Mouse (Mus musculus) adipocyte (in vitro differentiated cells): ENCODE measurements around the gene Atp6v0a1.

Experiments
- DNase-seq: peaks from one replicate; pipeline ENCODE4 v3.0.0-alpha.2; 2016; ENCODE audit warnings: low spot score

Gene Atp6v0a1

DNA sequence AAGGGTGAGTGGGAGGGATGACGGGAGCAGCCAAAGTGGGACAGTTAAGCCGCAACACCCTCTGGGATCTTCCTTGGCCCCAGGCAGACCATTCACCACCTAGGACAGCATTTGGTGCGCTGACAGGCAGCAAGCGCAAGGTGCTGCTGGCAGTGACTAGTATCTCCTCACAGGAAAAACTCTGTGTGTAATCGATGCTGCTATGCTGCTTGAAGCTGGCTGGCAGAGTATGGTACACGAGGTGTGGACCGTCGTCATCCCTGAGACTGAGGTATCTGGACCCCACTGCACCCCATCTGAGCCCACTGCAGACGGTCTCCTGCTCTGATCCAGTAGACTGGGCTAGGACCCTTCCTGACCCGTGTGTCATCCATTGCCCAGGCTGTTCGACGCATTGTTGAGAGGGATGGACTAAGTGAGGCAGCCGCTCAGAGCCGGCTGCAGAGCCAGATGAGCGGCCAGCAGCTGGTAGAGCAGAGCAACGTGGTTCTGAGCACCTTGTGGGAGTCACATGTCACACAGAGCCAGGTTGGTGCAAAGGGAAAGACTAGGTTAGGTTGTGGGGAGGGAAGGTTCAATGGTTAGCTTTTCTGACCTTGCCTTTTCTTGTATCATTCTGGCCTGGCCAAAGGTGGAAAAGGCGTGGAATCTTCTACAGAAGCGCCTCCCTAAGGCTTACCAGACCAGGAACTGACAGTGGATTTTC lies 76.5 kb downstream of the Atp6v0a1 start:
- no peak for DNase-seq

DNA sequence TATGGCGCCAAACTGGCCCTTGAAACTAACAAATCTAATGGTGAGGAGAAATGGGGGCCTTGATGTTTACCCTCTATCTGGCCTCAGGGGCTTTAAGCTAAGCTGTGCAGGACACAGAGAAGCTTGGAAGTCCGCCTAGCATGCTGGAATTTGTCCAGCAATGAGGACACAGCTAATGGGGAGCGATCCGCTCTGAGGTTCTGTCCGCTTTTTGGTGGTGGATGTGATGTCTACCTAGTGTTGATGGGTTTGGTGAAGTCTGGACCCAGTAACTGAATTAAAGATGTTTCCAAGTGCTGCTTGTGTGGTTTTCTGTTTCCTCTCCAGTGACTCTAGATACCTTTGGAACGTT lies 77.0 kb downstream of the Atp6v0a1 start:
- no peak for DNase-seq

DNA sequence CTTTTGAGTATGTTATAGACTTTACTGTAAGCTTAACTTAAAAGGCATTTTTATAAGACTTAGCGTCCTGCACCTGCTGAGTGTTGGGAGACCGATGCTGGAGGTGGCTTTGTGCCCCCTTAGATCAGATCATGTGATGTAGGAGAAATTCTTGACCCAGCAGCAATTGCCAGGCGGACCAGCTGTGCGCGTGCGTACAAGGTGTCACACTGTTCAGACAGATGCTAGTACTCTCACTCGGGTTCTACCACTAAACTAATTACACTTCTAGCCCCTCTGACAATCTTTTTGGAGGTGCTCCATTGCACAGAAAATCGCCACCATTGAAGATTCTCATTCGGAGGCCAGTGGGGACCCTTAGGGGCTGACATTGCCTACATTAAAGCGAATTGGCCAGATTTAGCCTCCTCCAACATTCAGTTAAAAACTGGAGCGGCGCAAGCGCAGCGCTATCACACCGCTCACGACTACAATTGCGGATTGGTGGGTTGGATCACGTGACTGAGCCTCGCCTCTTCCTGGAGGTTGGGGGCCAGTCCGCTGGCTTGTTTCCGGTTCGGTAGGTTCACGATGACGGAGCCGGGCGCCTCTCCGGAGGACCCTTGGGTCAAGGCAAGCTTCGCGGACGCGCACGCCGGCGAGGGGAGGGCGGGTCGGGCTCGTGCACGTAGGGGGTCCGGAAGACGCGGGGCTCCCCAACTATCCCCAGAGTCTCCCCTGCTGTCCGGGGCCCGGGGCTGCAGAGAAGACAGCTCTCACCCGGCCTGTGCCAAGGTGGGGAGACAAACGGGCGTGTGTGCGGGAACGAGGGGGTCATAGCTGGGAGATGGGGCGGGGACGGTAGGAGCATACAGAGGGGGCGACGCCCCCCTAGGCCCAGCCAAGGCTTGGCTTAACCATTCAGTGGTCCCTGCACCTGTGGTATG lies 77.8 kb downstream of the Atp6v0a1 start, which contains the start of gene Mlx:
TSS of gene Mlx (plus strand) at position 522 of the 926 bp plus-strand sequence.
- peak; percentile 95 for DNase-seq

DNA sequence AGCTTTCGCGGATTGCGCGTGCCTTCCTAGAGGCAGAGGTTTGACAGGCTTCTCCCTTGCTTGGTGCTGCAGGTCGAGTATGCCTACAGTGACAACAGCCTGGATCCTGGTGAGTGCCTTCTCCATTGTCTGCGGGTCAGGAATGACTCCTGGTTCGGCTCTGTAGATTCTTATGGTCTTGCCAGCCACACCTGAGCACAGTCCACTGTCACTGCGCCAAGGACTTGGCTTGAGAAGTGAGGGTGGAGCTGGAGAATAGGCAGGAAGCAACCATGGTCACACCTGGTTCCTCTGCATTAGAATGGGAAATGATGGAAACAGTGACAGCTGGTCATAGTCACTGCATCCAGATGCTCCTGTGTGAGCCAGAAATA lies 78.4 kb downstream of the Atp6v0a1 start:
- no peak for DNase-seq

DNA sequence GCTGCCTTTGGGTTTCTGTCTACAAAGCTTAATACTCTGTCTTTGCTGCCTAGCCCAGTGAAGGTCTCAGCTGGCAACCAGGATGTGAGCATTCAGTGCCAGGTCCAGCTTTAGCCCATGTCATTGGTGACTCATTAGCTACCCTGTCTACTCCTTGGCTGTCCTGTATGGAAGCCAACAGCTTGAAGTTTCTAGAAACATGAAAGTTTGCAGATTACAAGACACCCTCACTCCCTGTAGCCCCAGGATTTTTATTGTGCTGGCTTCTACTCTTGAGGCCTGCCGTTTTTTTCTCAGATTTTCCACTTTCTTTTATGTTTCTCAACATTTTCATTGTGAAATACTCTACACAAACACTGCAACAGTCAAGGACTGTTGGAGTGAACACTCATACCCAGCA lies 80.7 kb downstream of the Atp6v0a1 start:
- peak; percentile 54 for DNase-seq

DNA sequence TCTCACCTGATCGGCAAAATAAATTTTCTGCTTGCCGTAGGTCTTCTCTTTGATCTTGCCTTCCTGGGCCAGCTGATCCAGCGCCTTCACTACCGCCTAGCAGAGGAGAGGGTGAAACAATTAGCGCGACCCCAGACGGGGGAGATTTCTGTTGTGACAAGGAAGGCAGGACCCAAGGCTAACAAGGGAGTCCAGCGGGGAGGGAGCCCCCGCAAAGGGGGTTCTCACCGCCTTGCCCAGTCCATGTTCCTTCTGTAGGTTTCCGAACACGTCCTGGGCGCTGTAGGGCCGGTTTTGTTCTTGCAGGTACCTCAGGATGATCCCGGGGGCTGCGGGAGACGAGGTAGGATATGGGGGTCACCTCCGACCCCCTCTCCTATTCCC lies 85.7 kb downstream of the Atp6v0a1 start:
- no peak for DNase-seq

DNA sequence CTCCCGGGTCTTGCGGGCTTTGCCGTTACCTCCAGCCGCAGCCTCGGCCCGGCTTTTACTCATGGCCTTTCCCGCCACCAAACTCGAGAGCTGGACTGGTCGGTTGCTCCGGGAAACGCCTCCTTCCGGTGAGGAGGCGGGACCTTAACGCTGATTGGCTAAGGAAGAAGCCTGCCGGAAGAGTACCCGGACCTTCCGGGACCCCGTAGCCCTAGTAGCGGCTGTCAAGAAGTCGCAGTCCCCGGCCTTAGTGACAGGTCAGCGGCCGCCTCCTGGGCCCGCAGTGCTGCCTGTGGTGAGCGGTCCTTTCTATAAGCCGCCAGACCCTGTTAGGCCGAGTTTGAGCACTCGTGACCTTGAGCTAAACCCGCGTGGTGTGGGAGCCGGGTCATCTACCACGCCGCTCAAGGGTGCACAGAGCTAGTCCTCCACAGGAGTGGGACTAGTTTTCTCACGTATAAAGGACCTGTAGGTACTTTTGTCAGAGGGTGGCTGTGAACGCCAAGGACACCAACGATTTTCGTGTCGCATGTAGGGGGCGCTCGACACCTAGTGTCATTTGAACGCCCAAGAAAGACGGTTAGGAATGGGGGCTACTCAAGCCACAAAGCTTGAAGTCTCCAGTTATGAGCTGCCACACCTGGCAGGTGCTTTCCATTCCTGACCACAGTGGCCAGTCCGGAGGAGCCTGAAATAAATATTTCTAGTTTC lies 86.2 kb downstream of the Atp6v0a1 start, which contains the start of gene Psmc3ip:
TSS of gene Psmc3ip (minus strand) at position 123 of the 711 bp plus-strand sequence.
- peak; percentile 96 for DNase-seq

DNA sequence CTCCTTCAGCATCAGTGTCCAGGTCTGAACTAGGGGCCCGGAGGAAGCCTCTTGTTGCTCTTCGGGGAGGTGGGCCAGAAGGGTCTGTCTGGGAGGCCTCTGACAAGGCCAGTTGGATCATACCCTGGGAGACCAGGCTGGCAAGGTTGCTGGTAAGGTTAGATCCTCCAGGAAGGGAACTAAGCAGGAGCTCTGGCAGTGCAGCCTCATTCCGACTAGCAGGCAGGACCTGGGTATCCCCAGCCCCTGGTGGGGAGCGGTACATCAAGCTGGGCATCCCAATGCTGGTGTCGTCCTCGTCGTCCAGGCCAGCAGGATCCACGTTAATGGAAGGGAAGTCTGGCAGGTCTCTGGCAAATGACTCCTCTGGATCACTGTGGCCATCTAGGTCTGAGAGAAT lies 89.0 kb downstream of the Atp6v0a1 start:
- DNase-seq: no peak

DNA sequence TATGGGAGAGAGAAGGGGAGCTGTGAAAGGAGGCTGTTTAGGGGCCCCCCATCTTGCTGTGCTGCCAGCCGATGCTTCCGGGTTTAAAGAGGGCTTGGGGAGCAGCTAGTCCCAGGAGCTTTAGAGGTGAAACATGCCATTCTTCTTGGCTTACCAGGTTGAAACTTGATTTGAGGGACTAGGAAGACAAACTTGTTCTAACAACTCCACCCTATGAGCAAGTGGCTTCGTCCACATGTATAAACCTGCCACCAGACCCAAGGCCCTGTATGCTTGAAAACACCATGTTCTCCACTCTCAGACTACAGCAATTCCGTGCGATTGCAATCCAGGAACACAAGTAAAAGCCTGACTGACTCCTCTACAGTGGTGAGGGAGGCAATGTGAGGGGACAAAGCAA lies 93.8 kb downstream of the Atp6v0a1 start:
- no peak for DNase-seq

DNA sequence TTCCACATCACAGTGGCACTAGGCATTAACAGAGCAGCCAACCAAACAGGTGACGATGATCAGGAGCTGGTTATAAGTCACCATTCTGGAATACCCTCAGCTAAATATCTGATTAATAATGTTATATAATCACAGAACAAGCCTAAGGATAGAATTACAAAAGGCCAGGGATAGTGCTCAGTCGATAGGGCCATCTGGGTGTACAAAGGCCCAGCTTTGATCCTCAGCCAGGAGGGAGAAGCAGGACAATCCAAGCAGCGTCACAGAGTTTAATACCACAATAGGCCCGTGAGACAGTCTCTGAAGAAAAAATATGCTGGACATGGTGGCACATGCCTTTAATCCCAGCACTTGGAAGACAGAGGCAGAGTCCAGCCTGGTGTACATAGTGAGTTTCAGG lies 100.1 kb downstream of the Atp6v0a1 start:
- no peak for DNase-seq

DNA sequence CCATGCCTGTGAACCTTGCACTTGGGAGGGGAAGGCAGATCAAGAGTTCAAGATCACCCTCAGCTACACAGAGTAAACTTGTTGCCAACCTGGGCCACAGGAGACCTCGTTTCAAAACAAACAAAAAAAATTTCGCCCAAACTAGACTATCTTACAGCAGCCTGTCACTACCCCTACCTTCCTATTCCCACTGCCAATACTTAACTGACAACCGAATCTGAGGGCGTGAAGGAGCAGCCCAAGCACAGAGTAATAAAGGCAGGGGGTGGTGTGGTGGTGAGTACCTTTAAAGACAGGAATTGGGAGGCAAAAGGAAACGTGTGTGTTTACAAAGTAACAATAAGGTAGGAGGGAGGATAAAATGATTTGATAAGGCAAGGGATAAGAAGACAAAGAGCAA lies 101.5 kb downstream of the Atp6v0a1 start:
- no peak for DNase-seq

DNA sequence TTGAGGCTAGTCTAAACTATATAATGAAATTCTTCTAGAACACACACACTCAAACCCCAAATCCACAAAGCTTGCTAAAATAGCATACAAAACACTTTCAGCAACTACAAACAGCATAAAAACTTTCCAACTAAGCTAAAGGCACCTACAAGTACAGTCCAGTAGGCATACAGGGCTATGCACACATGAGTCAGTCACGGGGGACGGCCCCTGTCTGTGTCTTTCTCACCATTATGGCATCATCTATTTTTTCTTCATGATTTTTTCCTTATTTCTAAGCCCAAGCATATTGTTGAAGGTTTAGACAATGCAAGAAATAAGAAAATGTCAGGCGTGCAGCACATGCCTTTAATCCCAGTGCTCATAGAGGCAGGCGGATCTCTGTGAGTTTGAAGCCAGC lies 101.9 kb downstream of the Atp6v0a1 start:
- DNase-seq: no peak

DNA sequence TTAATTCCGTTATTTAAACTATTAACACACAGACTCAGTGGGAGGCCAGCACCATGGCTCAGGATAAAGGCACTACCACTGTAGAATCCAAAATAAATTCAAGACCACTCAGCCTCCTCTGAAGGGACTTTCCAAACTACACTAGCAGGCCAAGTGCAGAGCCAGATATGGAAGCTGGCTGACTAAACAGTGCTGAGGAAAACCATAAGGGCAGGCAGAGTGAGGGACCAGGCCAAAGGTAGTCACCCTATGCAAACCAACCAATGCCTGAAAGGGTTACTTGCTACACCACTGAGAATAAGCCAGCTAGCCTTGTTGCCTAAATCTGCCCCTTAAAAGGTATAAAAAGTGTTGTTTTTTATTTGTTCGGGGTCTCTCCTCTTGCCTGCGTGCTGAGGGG lies 102.9 kb downstream of the Atp6v0a1 start:
- DNase-seq: no peak
